ENCODE assay signal across 8 mouse cellular contexts in the genomic region with DNA sequence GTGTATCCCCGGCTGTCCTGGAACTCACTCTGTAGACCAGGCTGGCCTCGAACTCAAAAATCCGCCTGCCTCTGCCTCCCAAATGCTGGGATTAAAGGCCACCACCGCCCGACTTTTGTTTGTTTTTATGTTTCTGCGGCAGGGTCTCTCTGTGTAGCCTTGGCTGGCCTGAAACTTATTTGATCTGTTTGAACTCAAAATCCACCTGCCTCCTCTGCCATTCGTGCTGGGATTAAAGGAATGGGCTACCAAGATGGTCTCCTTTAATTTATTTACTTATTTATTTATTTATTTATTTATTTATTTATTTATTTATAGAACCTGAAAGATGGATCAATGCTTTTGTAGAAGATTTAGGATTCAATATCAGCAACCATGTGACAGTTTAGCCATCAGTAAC. TPM values are rescaled to one million over a fixed set of nuclear protein-coding genes. Genes with fewer than 3 reads are reported as not detected.
DNase-seq lines count a peak whose midpoint lies in the region; ATAC-seq and TF ChIP-seq lines count a peak whose summit lies in the region.
"Not testable (repeated sequence)": the region's sequence is repeated elsewhere in the genome, so short reads cannot be mapped to it uniquely, and the experiment has no call there.

No protein-coding gene starts in this region.

- H3K4me1 ChIP-seq in embryonic facial prominence, embryonic 10.5 days = peaks cover 31% of the 10 kb centered on the region
- peaks cover 35% of the 10 kb centered on the region for H3K4me1 ChIP-seq in forebrain, embryonic 15.5 days
- H3K4me1 ChIP-seq in hindbrain, embryonic 10.5 days (replicated peaks) = peaks cover 34% of the 10 kb centered on the region
- H3K4me1 ChIP-seq in kidney, embryonic 14.5 days (ENCODE audit: control insufficient read depth, insufficient read depth, low read length) = peaks cover 21% of the 10 kb centered on the region
- peaks cover 38% of the 10 kb centered on the region for H3K4me1 ChIP-seq in liver, embryonic 12.5 days
- peaks cover 26% of the 10 kb centered on the region for H3K4me1 ChIP-seq in midbrain, embryonic 11.5 days (ENCODE audit: control insufficient read depth, insufficient read depth, low read length)
- H3K4me1 ChIP-seq in olfactory bulb, adult 2 months (ENCODE audit: control insufficient read depth, insufficient read depth, low read length) = peaks cover 12% of the 10 kb centered on the region

- H3K4me3 ChIP-seq in embryonic facial prominence, embryonic 10.5 days = peak overlapping the region; percentile 93
- peak overlapping the region; percentile 70 for H3K4me3 ChIP-seq in forebrain, embryonic 15.5 days
- peak overlapping the region; percentile 88 for H3K4me3 ChIP-seq in hindbrain, embryonic 10.5 days
- peak overlapping the region; percentile 36 for H3K4me3 ChIP-seq in kidney, embryonic 14.5 days (ENCODE audit: low read length)
- H3K4me3 ChIP-seq in liver, embryonic 12.5 days = peak overlapping the region; percentile 83
- peak overlapping the region; percentile 71 for H3K4me3 ChIP-seq in midbrain, embryonic 11.5 days (ENCODE audit: low read depth, low read length)
- peak overlapping the region; percentile 59; the same call in 1 of the 2 replicates for H3K4me3 ChIP-seq in olfactory bulb, adult 2 months (ENCODE audit: insufficient read depth, low read depth, low read length)

- TF ChIP-seq CTCF in olfactory bulb, adult 2 months (IDR thresholded peaks at IDR 0.05; ENCODE audit: insufficient read depth, low read depth, low read length) = not testable (repeated sequence)

- not testable (repeated sequence) for H3K9ac ChIP-seq in forebrain, embryonic 15.5 days (replicated peaks)
- H3K9ac ChIP-seq in kidney, embryonic 14.5 days (ENCODE audit: low read depth, low read length) = peak overlapping the region; percentile 52; the same call in 1 of the 2 replicates
- peak overlapping the region; percentile 82 for H3K9ac ChIP-seq in liver, embryonic 12.5 days
- peak overlapping the region; percentile 58 for H3K9ac ChIP-seq in midbrain, embryonic 11.5 days (ENCODE audit: low read length)

- DNase-seq in CD4-positive, CD25-positive, alpha-beta regulatory T cell, adult 2 months (ENCODE audit: low read depth, low spot score) = peak; percentile 25
- peak; percentile 32 for DNase-seq in embryonic facial prominence, embryonic 10.5 days (ENCODE audit: low spot score)
- DNase-seq in hindbrain, embryonic 10.5 days (ENCODE audit: low spot score); midbrain, embryonic 11.5 days (ENCODE audit: low spot score, missing footprints): not testable (repeated sequence)

- H3K36me3 ChIP-seq in embryonic facial prominence, embryonic 10.5 days (replicated peaks); forebrain, embryonic 15.5 days; hindbrain, embryonic 10.5 days; kidney, embryonic 14.5 days (ENCODE audit: control insufficient read depth, insufficient read depth, low read length); midbrain, embryonic 11.5 days (ENCODE audit: control insufficient read depth, insufficient read depth, low read length): not testable (repeated sequence)
- H3K36me3 ChIP-seq in liver, embryonic 12.5 days = peaks cover 14% of the 10 kb centered on the region

- H3K4me2 ChIP-seq in forebrain, embryonic 15.5 days (replicated peaks) = peak overlapping the region; percentile 74; the same call in 1 of the 2 replicates
- H3K4me2 ChIP-seq in kidney, embryonic 14.5 days (replicated peaks; ENCODE audit: low read depth, low read length) = peak overlapping the region; percentile 45
- H3K4me2 ChIP-seq in liver, embryonic 12.5 days = peak overlapping the region; percentile 83
- H3K4me2 ChIP-seq in midbrain, embryonic 11.5 days = peak overlapping the region; percentile 40

- ATAC-seq in forebrain, embryonic 15.5 days (replicated peaks); kidney, embryonic 14.5 days (ENCODE audit: low FRiP score, low TSS enrichment); liver, embryonic 12.5 days; midbrain, embryonic 11.5 days (ENCODE audit: low FRiP score): not testable (repeated sequence)

- 21% methylated on average over 7 of the region's 7 CpGs for WGBS in embryonic facial prominence, embryonic 10.5 days
- WGBS in forebrain, embryonic 15.5 days = 18% methylated on average over 7 of the region's 7 CpGs
- 26% methylated on average over 7 of the region's 7 CpGs for WGBS in hindbrain, embryonic 10.5 days
- 17% methylated on average over 7 of the region's 7 CpGs for WGBS in kidney, embryonic 14.5 days
- WGBS in liver, embryonic 12.5 days (ENCODE audit: insufficient replicate concordance) = 11% methylated on average over 7 of the region's 7 CpGs
- 24% methylated on average over 7 of the region's 7 CpGs for WGBS in midbrain, embryonic 11.5 days
- WGBS in olfactory bulb, adult 2 months = 12% methylated on average over 7 of the region's 7 CpGs

- H3K9me3 ChIP-seq in embryonic facial prominence, embryonic 10.5 days; forebrain, embryonic 15.5 days; hindbrain, embryonic 10.5 days; kidney, embryonic 14.5 days (ENCODE audit: control insufficient read depth, low read length); liver, embryonic 12.5 days (replicated peaks); midbrain, embryonic 11.5 days (ENCODE audit: control insufficient read depth, low read length): not testable (repeated sequence)

- not testable (repeated sequence) for TF ChIP-seq POLR2A in olfactory bulb, adult 2 months (IDR thresholded peaks at IDR 0.05; ENCODE audit: insufficient read depth, low read depth, low read length)

- H3K27ac ChIP-seq in embryonic facial prominence, embryonic 10.5 days (replicated peaks) = peak overlapping the region; percentile 89
- peak overlapping the region; percentile 82 for H3K27ac ChIP-seq in forebrain, embryonic 15.5 days (replicated peaks)
- peak overlapping the region; percentile 91 for H3K27ac ChIP-seq in hindbrain, embryonic 10.5 days
- H3K27ac ChIP-seq in kidney, embryonic 14.5 days (ENCODE audit: low read depth, low read length) = peak overlapping the region; percentile 91
- H3K27ac ChIP-seq in liver, embryonic 12.5 days = peak overlapping the region; percentile 96
- peak overlapping the region; percentile 81 for H3K27ac ChIP-seq in midbrain, embryonic 11.5 days (ENCODE audit: low read depth, low read length)
- H3K27ac ChIP-seq in olfactory bulb, adult 2 months (ENCODE audit: insufficient read depth, low read depth, low read length) = not testable (repeated sequence)

- not testable (repeated sequence) for H3K27me3 ChIP-seq in embryonic facial prominence, embryonic 10.5 days (replicated peaks; ENCODE audit: low read depth, poor library complexity, severe bottlenecking); forebrain, embryonic 15.5 days; hindbrain, embryonic 10.5 days (ENCODE audit: insufficient read depth, poor library complexity, severe bottlenecking); kidney, embryonic 14.5 days (ENCODE audit: control insufficient read depth, insufficient read depth, low read length); liver, embryonic 12.5 days (replicated peaks); midbrain, embryonic 11.5 days (ENCODE audit: control insufficient read depth, insufficient read depth, low read length)

RNA-seq across cellular contexts. Expression of a gene that starts 0.7 kb away (rescaled TPM):
- 40.9 and 45.1 TPM in 2 replicates for polyA plus RNA-seq in embryonic facial prominence, embryonic 10.5 days (2016; fragmentation: Nextera tagmentation; extraction: Ambion mirVana)
- polyA plus RNA-seq in forebrain, embryonic 15.5 days (2015; fragmentation: Nextera tagmentation; extraction: Ambion mirVana) = 91.3 and 97.9 TPM in 2 replicates
- polyA plus RNA-seq in hindbrain, embryonic 10.5 days (2016; fragmentation: Nextera tagmentation; extraction: Ambion mirVana) = 58.4 and 73.5 TPM in 2 replicates
- polyA plus RNA-seq in kidney, embryonic 14.5 days (2014; fragmentation: Nextera tagmentation; extraction: Ambion mirVana) = 45.3 and 56.2 TPM in 2 replicates
- polyA plus RNA-seq in liver, embryonic 12.5 days (2016; fragmentation: Nextera tagmentation; extraction: Ambion mirVana) = 87.4 and 88.6 TPM in 2 replicates
- polyA plus RNA-seq in midbrain, embryonic 11.5 days (2014; fragmentation: Nextera tagmentation; extraction: Ambion mirVana) = 70.6 and 71.9 TPM in 2 replicates
- polyA plus RNA-seq in olfactory bulb, adult 2 months (2012; ENCODE audit: insufficient read depth, insufficient read length, low replicate concordance, missing spikeins) = not detected in 2 replicates

RNA-seq across cellular contexts. Expression of a gene that starts 4.1 kb away (rescaled TPM):
- polyA plus RNA-seq in embryonic facial prominence, embryonic 10.5 days (2016; fragmentation: Nextera tagmentation; extraction: Ambion mirVana) = 16.2 and 18.0 TPM in 2 replicates
- 18.0 and 18.1 TPM in 2 replicates for polyA plus RNA-seq in forebrain, embryonic 15.5 days (2015; fragmentation: Nextera tagmentation; extraction: Ambion mirVana)
- polyA plus RNA-seq in hindbrain, embryonic 10.5 days (2016; fragmentation: Nextera tagmentation; extraction: Ambion mirVana) = 17.6 and 19.4 TPM in 2 replicates
- 15.3 and 18.6 TPM in 2 replicates for polyA plus RNA-seq in kidney, embryonic 14.5 days (2014; fragmentation: Nextera tagmentation; extraction: Ambion mirVana)
- polyA plus RNA-seq in liver, embryonic 12.5 days (2016; fragmentation: Nextera tagmentation; extraction: Ambion mirVana) = 14.5 and 15.5 TPM in 2 replicates
- 13.2 and 16.3 TPM in 2 replicates for polyA plus RNA-seq in midbrain, embryonic 11.5 days (2014; fragmentation: Nextera tagmentation; extraction: Ambion mirVana)
- not detected in 2 replicates for polyA plus RNA-seq in olfactory bulb, adult 2 months (2012; ENCODE audit: insufficient read depth, insufficient read length, low replicate concordance, missing spikeins)

RNA-seq across cellular contexts. Expression of a gene that starts 20.3 kb away (rescaled TPM):
- 16.8 and 18.6 TPM in 2 replicates for polyA plus RNA-seq in embryonic facial prominence, embryonic 10.5 days (2016; fragmentation: Nextera tagmentation; extraction: Ambion mirVana)
- 1.1 and 1.4 TPM in 2 replicates for polyA plus RNA-seq in forebrain, embryonic 15.5 days (2015; fragmentation: Nextera tagmentation; extraction: Ambion mirVana)
- polyA plus RNA-seq in hindbrain, embryonic 10.5 days (2016; fragmentation: Nextera tagmentation; extraction: Ambion mirVana) = 4.8 and 14.6 TPM in 2 replicates
- 33.7 and 36.0 TPM in 2 replicates for polyA plus RNA-seq in kidney, embryonic 14.5 days (2014; fragmentation: Nextera tagmentation; extraction: Ambion mirVana)
- polyA plus RNA-seq in liver, embryonic 12.5 days (2016; fragmentation: Nextera tagmentation; extraction: Ambion mirVana) = 0.10 and 0.25 TPM in 2 replicates
- 0.36 and 0.68 TPM in 2 replicates for polyA plus RNA-seq in midbrain, embryonic 11.5 days (2014; fragmentation: Nextera tagmentation; extraction: Ambion mirVana)
- polyA plus RNA-seq in olfactory bulb, adult 2 months (2012; ENCODE audit: insufficient read depth, insufficient read length, low replicate concordance, missing spikeins) = not detected in 2 replicates

RNA-seq across cellular contexts. Expression of a gene that starts 26.8 kb away (rescaled TPM):
- polyA plus RNA-seq in embryonic facial prominence, embryonic 10.5 days (2016; fragmentation: Nextera tagmentation; extraction: Ambion mirVana) = 37.8 and 41.3 TPM in 2 replicates
- polyA plus RNA-seq in forebrain, embryonic 15.5 days (2015; fragmentation: Nextera tagmentation; extraction: Ambion mirVana) = 53.1 and 55.0 TPM in 2 replicates
- polyA plus RNA-seq in hindbrain, embryonic 10.5 days (2016; fragmentation: Nextera tagmentation; extraction: Ambion mirVana) = 52.3 and 59.4 TPM in 2 replicates
- polyA plus RNA-seq in kidney, embryonic 14.5 days (2014; fragmentation: Nextera tagmentation; extraction: Ambion mirVana) = 35.5 and 43.7 TPM in 2 replicates
- 85.7 and 85.9 TPM in 2 replicates for polyA plus RNA-seq in liver, embryonic 12.5 days (2016; fragmentation: Nextera tagmentation; extraction: Ambion mirVana)
- 37.2 and 45.8 TPM in 2 replicates for polyA plus RNA-seq in midbrain, embryonic 11.5 days (2014; fragmentation: Nextera tagmentation; extraction: Ambion mirVana)
- polyA plus RNA-seq in olfactory bulb, adult 2 months (2012; ENCODE audit: insufficient read depth, insufficient read length, low replicate concordance, missing spikeins) = not detected in 2 replicates

RNA-seq across cellular contexts. Expression of a gene that starts 28.6 kb away (rescaled TPM):
- 86.8 and 92.7 TPM in 2 replicates for polyA plus RNA-seq in embryonic facial prominence, embryonic 10.5 days (2016; fragmentation: Nextera tagmentation; extraction: Ambion mirVana)
- polyA plus RNA-seq in forebrain, embryonic 15.5 days (2015; fragmentation: Nextera tagmentation; extraction: Ambion mirVana) = 77.4 and 77.8 TPM in 2 replicates
- 68.7 and 75.7 TPM in 2 replicates for polyA plus RNA-seq in hindbrain, embryonic 10.5 days (2016; fragmentation: Nextera tagmentation; extraction: Ambion mirVana)
- 46.2 and 80.5 TPM in 2 replicates for polyA plus RNA-seq in kidney, embryonic 14.5 days (2014; fragmentation: Nextera tagmentation; extraction: Ambion mirVana)
- polyA plus RNA-seq in liver, embryonic 12.5 days (2016; fragmentation: Nextera tagmentation; extraction: Ambion mirVana) = 29.2 and 32.5 TPM in 2 replicates
- 53.9 and 58.6 TPM in 2 replicates for polyA plus RNA-seq in midbrain, embryonic 11.5 days (2014; fragmentation: Nextera tagmentation; extraction: Ambion mirVana)
- polyA plus RNA-seq in olfactory bulb, adult 2 months (2012; ENCODE audit: insufficient read depth, insufficient read length, low replicate concordance, missing spikeins) = 356 TPM in 1 of 2 replicates, not detected in the other

Comparison
In these comparisons a context has a peak if more than half of its experiments do, and no peak if none do; other contexts are left out.
1. H3K4me3 ChIP-seq: peak in every context shown above with its lines; median percentile 93 in embryonic facial prominence, embryonic 10.5 days; 88 in hindbrain, embryonic 10.5 days; 83 in liver, embryonic 12.5 days; 71 in midbrain, embryonic 11.5 days; 70 in forebrain, embryonic 15.5 days; 59 in olfactory bulb, adult 2 months; 36 in kidney, embryonic 14.5 days.